Mouse (Mus musculus): ENCODE measurements around the gene Vat1.
"Not testable (repeated sequence)": the region's sequence is repeated elsewhere in the genome, so short reads cannot be mapped to it uniquely, and the experiment has no call there.

The Vat1 gene

GRCm38 (mm10) chr11:101466552-101466950, 521 bp upstream of the Vat1 start:
- not testable (repeated sequence) for DNase-seq (ENCODE audit: low spot score)

- DNase-seq (ENCODE audit: low spot score) = no peak
Measured at GRCm38 (mm10) chr11:101465101-101465868, 745 bp downstream of the Vat1 start.

- DNase-seq (ENCODE audit: low spot score) = no peak
Measured at GRCm38 (mm10) chr11:101464211-101465100, 1.6 kb downstream of the Vat1 start, which contains the start of gene Rnd2. Gene Rnd2 (plus strand): TSS chr11:101464999.

- no peak for DNase-seq (ENCODE audit: low spot score)
Measured at GRCm38 (mm10) chr11:101462583-101463440, 3.2 kb downstream of the Vat1 start.

GRCm38 (mm10) chr11:101462141-101462540, 3.9 kb downstream of the Vat1 start:
- no peak for DNase-seq (ENCODE audit: low spot score)

GRCm38 (mm10) chr11:101460321-101460720, 5.7 kb downstream of the Vat1 start:
- DNase-seq (ENCODE audit: low spot score) = no peak

- no peak for DNase-seq (ENCODE audit: low spot score)
Measured at GRCm38 (mm10) chr11:101459716-101460115, 6.3 kb downstream of the Vat1 start.

GRCm38 (mm10) chr11:101458217-101458616, 7.8 kb downstream of the Vat1 start:
- no peak for DNase-seq (ENCODE audit: low spot score)

- DNase-seq (ENCODE audit: low spot score) = no peak
Measured at GRCm38 (mm10) chr11:101457631-101458030, 8.4 kb downstream of the Vat1 start.

GRCm38 (mm10) chr11:101455627-101456026, 10.4 kb downstream of the Vat1 start:
- no peak for DNase-seq (ENCODE audit: low spot score)

- DNase-seq (ENCODE audit: low spot score) = no peak
Measured at GRCm38 (mm10) chr11:101454702-101455101, 11.3 kb downstream of the Vat1 start.

- DNase-seq (ENCODE audit: low spot score) = no peak
Measured at GRCm38 (mm10) chr11:101452093-101452774, 13.8 kb downstream of the Vat1 start.

GRCm38 (mm10) chr11:101451536-101451935, 14.5 kb downstream of the Vat1 start:
- DNase-seq (ENCODE audit: low spot score) = no peak

- DNase-seq (ENCODE audit: low spot score) = no peak
Measured at GRCm38 (mm10) chr11:101450394-101450793, 15.6 kb downstream of the Vat1 start.

- not testable (repeated sequence) for DNase-seq (ENCODE audit: low spot score)
Measured at GRCm38 (mm10) chr11:101449596-101449995, 16.4 kb downstream of the Vat1 start.

- no peak for DNase-seq (ENCODE audit: low spot score)
Measured at GRCm38 (mm10) chr11:101448899-101449298, 17.1 kb downstream of the Vat1 start.

GRCm38 (mm10) chr11:101448274-101448746, 17.7 kb downstream of the Vat1 start, which contains the start of gene Ifi35:
Gene Ifi35 (plus strand): TSS chr11:101448407.
- DNase-seq (ENCODE audit: low spot score) = no peak

GRCm38 (mm10) chr11:101447786-101448185, 18.2 kb downstream of the Vat1 start:
- no peak for DNase-seq (ENCODE audit: low spot score)

GRCm38 (mm10) chr11:101446860-101447259, 19.2 kb downstream of the Vat1 start:
- DNase-seq (ENCODE audit: low spot score) = not testable (repeated sequence)

GRCm38 (mm10) chr11:101446319-101446718, 19.7 kb downstream of the Vat1 start:
- DNase-seq (ENCODE audit: low spot score) = no peak

GRCm38 (mm10) chr11:101442760-101443159, 23.3 kb downstream of the Vat1 start:
- DNase-seq (ENCODE audit: low spot score) = no peak

Measured in left cerebral cortex, adult 11 months (tissue).